Mouse (Mus musculus) cerebellum, adult 11-12 months (tissue): ENCODE measurements around the gene Esp3.
"Not testable (repeated sequence)": the region's sequence is repeated elsewhere in the genome, so short reads cannot be mapped to it uniquely, and the experiment has no call there.

Source experiments
- DNase-seq: peaks from one replicate; pipeline ENCODE4 v3.0.0; 2022

The Esp3 gene

GRCm38 (mm10) chr17:40631775-40632174 is at the start of gene Esp3:
TSS of gene Esp3 (plus strand) at chr17:40632075.
- DNase-seq: not testable (repeated sequence)

- not testable (repeated sequence) for DNase-seq
These were observed 48.0 kb upstream of the Esp3 start for GRCm38 (mm10) chr17:40583906-40584305.

- no peak for DNase-seq
These were observed 40.6 kb upstream of the Esp3 start for GRCm38 (mm10) chr17:40591297-40591696.

- DNase-seq: no peak
These were observed 33.6 kb upstream of the Esp3 start, which contains the start of gene Esp4 for GRCm38 (mm10) chr17:40598294-40598693. TSS of gene Esp4 (plus strand) at chr17:40598594.

GRCm38 (mm10) chr17:40662118-40662679 is 30.3 kb downstream of the Esp3 start:
- not testable (repeated sequence) for DNase-seq

- not testable (repeated sequence) for DNase-seq
These were observed 31.4 kb downstream of the Esp3 start for GRCm38 (mm10) chr17:40663161-40663811.
